In genomic region chr5:98348605-98349004, GRCm38 (mm10) we compare ENCODE assay signal across 8 mouse cellular contexts. TPM values are rescaled to one million over a fixed set of nuclear protein-coding genes. Genes with fewer than 3 reads are reported as not detected.
DNase-seq lines count a peak whose midpoint lies in the region; ATAC-seq lines count a peak whose summit lies in the region.

No protein-coding gene starts in this region.

- ATAC-seq in forebrain, embryonic 14.5 days, result peak; percentile 72; the same call in 1 of the 2 replicates
- peak; percentile 73 for ATAC-seq in megakaryocyte, adult 5-6 weeks (ENCODE audit: poor library complexity, severe bottlenecking)
- ATAC-seq in monocyte, adult 5-6 weeks (replicated peaks; ENCODE audit: insufficient number of reproducible peaks, low FRiP score, low TSS enrichment, poor library complexity, severe bottlenecking), result no peak

- DNase-seq in NIH3T3 (ENCODE audit: low read depth), result peak; percentile 87
- DNase-seq in c-Kit-positive CD71-positive TER-119-positive erythroid progenitor cells, embryonic 14.5 days (ENCODE audit: low spot score), result peak; percentile 28
- DNase-seq in forebrain, embryonic 14.5 days (ENCODE audit: low spot score), result peak; percentile 90
- peak; percentile 56 for DNase-seq in induced T-regulatory cell, adult 2 months (ENCODE audit: low read depth)
- peak; percentile 47 for DNase-seq in left cerebral cortex, adult 11 months (ENCODE audit: low spot score)
- DNase-seq in right cerebral cortex, postnatal 14 days, result peak; percentile 77

- no peaks in the 10 kb centered on the region for H3K4me1 ChIP-seq in forebrain, embryonic 14.5 days (ENCODE audit: control insufficient read depth, insufficient read depth, low read length)

- H3K9me3 ChIP-seq in forebrain, embryonic 14.5 days (replicated peaks; ENCODE audit: control insufficient read depth, low read length), result no peaks in the 10 kb centered on the region

- no peaks in the 10 kb centered on the region for H3K27me3 ChIP-seq in forebrain, embryonic 14.5 days (replicated peaks; ENCODE audit: control insufficient read depth, insufficient read depth, low read length)

- H3K36me3 ChIP-seq in forebrain, embryonic 14.5 days (ENCODE audit: control insufficient read depth, insufficient read depth, low read length), result no peaks in the 10 kb centered on the region

- H3K4me2 ChIP-seq in forebrain, embryonic 14.5 days (ENCODE audit: low read length), result no peak overlapping the region

- 12% methylated on average over 8 of the region's 8 CpGs for WGBS in forebrain, embryonic 14.5 days

- H3K27ac ChIP-seq in forebrain, embryonic 14.5 days (ENCODE audit: low read depth, low read length), result no peak overlapping the region

- H3K9ac ChIP-seq in forebrain, embryonic 14.5 days (ENCODE audit: low read length), result no peak overlapping the region

- no peak overlapping the region for H3K4me3 ChIP-seq in forebrain, embryonic 14.5 days (ENCODE audit: low read depth, low read length)

RNA-seq across cellular contexts. Expression of gene Cfap299, which starts 19.5 kb away (rescaled TPM):
- 1.5 and 1.7 TPM in 2 replicates for polyA plus RNA-seq in forebrain, embryonic 14.5 days (2014; fragmentation: Nextera tagmentation; extraction: Ambion mirVana)
- total RNA-seq in megakaryocyte, adult 5-6 weeks (2015), result not detected in 2 replicates
- not detected in 2 replicates for total RNA-seq in megakaryocyte, adult 5-6 weeks (2017)
- total RNA-seq in monocyte, adult 5-6 weeks (2017), result 1.2 TPM in 1 of 3 replicates, not detected in the others

Comparison
In these comparisons a context has a peak if more than half of its experiments do, and no peak if none do; other contexts are left out.
1. DNase-seq: peak in every context shown above with its lines; median percentile 90 in forebrain, embryonic 14.5 days; 87 in NIH3T3; 77 in right cerebral cortex, postnatal 14 days; 56 in induced T-regulatory cell, adult 2 months; 47 in left cerebral cortex, adult 11 months; 28 in c-Kit-positive CD71-positive TER-119-positive erythroid progenitor cells, embryonic 14.5 days.